Mouse (Mus musculus): ENCODE measurements around the gene Dnah1. TPM values are rescaled to one million over a fixed set of nuclear protein-coding genes. Genes with fewer than 3 reads are reported as not detected.

The Dnah1 gene
- polyA plus RNA-seq (2014; fragmentation: Illumina TruSeq; extraction: RNeasy Lipid Tissue Mini Kit (QIAGEN cat#74804); ENCODE audit: low read depth, low replicate concordance): 2.5 TPM

GRCm38 (mm10) chr14:31323849-31324792, at the start of gene Dnah1:
Dnah1 (minus strand) TSS chr14:31323896.

GRCm38 (mm10) chr14:31336369-31337155, 12.9 kb upstream of the Dnah1 start, which contains the start of gene Capn7:
Capn7 (plus strand) TSS chr14:31336638.

GRCm38 (mm10) chr14:31251084-31251604, 72.6 kb downstream of the Dnah1 start, which contains the start of the genes Phf7 and Bap1:
Phf7 (minus strand) TSS chr14:31251317.
Bap1 (plus strand) TSS chr14:31251450.

GRCm38 (mm10) chr14:31217666-31218065, 106.0 kb downstream of the Dnah1 start, which contains the start of gene Sema3g:
Sema3g (plus strand) TSS chr14:31217860.

GRCm38 (mm10) chr14:31216846-31217245, 106.8 kb downstream of the Dnah1 start, which contains the start of gene Nisch:
Nisch (minus strand) TSS chr14:31216946.

Other genes with a start within 250 kb of the Dnah1 start
- gene Smim4, start 194.9 kb downstream of the Dnah1 start, polyA plus RNA-seq (2014; fragmentation: Illumina TruSeq; extraction: RNeasy Lipid Tissue Mini Kit (QIAGEN cat#74804); ENCODE audit: low read depth, low replicate concordance): 34.3 TPM
- 25.1 TPM for gene Nt5dc2, start 192.8 kb downstream of the Dnah1 start, polyA plus RNA-seq (2014; fragmentation: Illumina TruSeq; extraction: RNeasy Lipid Tissue Mini Kit (QIAGEN cat#74804); ENCODE audit: low read depth, low replicate concordance)
- 47.2 TPM for gene Stab1, start 155.3 kb downstream of the Dnah1 start, polyA plus RNA-seq (2014; fragmentation: Illumina TruSeq; extraction: RNeasy Lipid Tissue Mini Kit (QIAGEN cat#74804); ENCODE audit: low read depth, low replicate concordance)
- gene Tnnc1, start 115.6 kb downstream of the Dnah1 start, polyA plus RNA-seq (2014; fragmentation: Illumina TruSeq; extraction: RNeasy Lipid Tissue Mini Kit (QIAGEN cat#74804); ENCODE audit: low read depth, low replicate concordance): 1.4 TPM
- 268 TPM for gene Nisch, start 107.0 kb downstream of the Dnah1 start, polyA plus RNA-seq (2014; fragmentation: Illumina TruSeq; extraction: RNeasy Lipid Tissue Mini Kit (QIAGEN cat#74804); ENCODE audit: low read depth, low replicate concordance)
- 16.2 TPM for gene Sema3g, start 106.0 kb downstream of the Dnah1 start, polyA plus RNA-seq (2014; fragmentation: Illumina TruSeq; extraction: RNeasy Lipid Tissue Mini Kit (QIAGEN cat#74804); ENCODE audit: low read depth, low replicate concordance)
- 38.3 TPM for gene Phf7, start 72.6 kb downstream of the Dnah1 start, polyA plus RNA-seq (2014; fragmentation: Illumina TruSeq; extraction: RNeasy Lipid Tissue Mini Kit (QIAGEN cat#74804); ENCODE audit: low read depth, low replicate concordance)
- 37.2 TPM for gene Bap1, start 72.4 kb downstream of the Dnah1 start, polyA plus RNA-seq (2014; fragmentation: Illumina TruSeq; extraction: RNeasy Lipid Tissue Mini Kit (QIAGEN cat#74804); ENCODE audit: low read depth, low replicate concordance)
- gene Capn7, start 12.7 kb upstream of the Dnah1 start, polyA plus RNA-seq (2014; fragmentation: Illumina TruSeq; extraction: RNeasy Lipid Tissue Mini Kit (QIAGEN cat#74804); ENCODE audit: low read depth, low replicate concordance): 37.8 TPM
- 34.4 TPM for gene Sh3bp5, start 112.2 kb upstream of the Dnah1 start, polyA plus RNA-seq (2014; fragmentation: Illumina TruSeq; extraction: RNeasy Lipid Tissue Mini Kit (QIAGEN cat#74804); ENCODE audit: low read depth, low replicate concordance)
- 25.4 TPM for gene Eaf1, start 170.5 kb upstream of the Dnah1 start, polyA plus RNA-seq (2014; fragmentation: Illumina TruSeq; extraction: RNeasy Lipid Tissue Mini Kit (QIAGEN cat#74804); ENCODE audit: low read depth, low replicate concordance)
- 22.3 TPM for gene Mettl6, start 171.1 kb upstream of the Dnah1 start, polyA plus RNA-seq (2014; fragmentation: Illumina TruSeq; extraction: RNeasy Lipid Tissue Mini Kit (QIAGEN cat#74804); ENCODE audit: low read depth, low replicate concordance)

All from adipose tissue, adult 10 weeks (tissue).